Mouse (Mus musculus): ENCODE measurements around the gene Lipc. TPM values are rescaled to one million over a fixed set of nuclear protein-coding genes. Genes with fewer than 3 reads are reported as not detected.
A peak's percentile ranks its signal among the peaks of the same experiment; 100 is the strongest.

The Lipc gene
- total RNA-seq, 4 experiments from 2014 or later, result 0.26 to 0.36 (median 0.27) TPM; not detected in 1

DNA sequence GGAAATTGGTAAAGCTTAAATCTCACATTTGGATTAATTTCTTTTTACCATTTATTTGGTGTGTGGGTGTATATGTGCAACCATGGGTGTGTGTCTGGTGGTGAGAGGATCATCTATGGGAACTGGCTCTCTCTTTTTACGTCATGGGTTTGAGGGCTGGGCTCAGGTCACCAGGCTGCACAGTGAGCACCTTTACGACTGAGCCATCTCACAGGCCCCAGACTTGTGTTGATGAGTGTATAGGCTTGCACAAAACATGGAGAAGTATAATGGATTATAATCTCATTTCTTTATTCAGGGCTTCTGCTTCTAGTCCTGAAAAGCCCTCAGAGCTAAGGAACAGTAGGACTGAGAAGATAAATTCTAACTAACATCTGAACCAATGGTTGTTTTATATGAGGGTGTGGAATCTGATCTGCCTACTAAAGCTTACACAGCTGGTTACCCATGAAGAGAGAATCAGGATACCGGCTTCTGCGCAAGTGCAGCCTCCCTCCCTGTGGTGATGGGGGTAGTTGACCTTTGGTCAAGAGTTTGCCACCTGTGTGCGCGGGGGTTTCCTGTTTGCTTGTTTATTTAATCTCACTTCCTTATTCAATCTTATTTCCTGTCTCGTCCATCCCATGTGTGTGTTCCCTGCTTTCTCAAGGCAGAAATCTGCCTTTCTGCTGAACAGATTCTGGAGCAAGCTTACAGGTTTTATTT lies 122.1 kb downstream of the Lipc start:
- no peak for DNase-seq (ENCODE audit: low spot score in 2 of 2)

DNA sequence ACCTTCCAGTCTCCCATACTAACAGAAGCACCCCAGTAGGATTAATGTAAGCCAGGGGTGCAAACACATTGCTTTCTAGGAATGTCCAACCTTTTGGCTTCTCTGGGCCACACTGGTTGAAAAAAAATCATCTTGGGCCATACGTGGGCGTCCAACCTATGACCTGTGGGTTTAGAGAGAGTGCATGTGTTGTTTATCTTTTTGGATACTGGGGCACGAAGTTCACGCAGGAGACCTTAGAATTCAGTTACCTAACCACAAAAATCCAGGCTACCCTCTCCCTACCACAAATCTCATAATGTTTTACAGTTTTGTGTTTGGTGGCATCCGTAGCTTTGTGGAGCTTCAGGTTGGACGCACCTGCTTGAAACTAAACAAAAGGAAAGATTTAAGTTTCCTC lies 124.1 kb downstream of the Lipc start:
- no peak for DNase-seq (ENCODE audit: low spot score in 2 of 2)

DNA sequence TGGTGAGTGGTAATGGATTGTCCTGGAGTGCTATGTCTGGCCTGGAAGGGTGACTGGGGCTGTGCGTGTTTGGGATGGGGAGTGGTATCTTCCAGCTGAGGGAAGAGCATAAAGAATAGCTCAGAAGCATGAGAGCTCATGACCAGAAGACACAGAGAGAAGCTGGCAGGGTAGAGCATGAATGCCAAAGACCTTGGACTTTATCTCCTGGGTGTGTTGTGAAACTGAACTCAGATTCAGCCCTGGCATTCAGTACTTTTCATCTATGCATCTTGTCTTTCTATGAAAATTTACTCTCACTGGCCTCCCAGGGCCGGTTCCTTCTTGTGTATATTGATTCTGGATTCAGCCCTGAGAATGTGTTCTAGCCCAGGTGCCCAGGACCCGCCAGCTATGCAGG lies 127.9 kb downstream of the Lipc start:
- DNase-seq (ENCODE audit: low spot score in 2 of 2), result no peak

DNA sequence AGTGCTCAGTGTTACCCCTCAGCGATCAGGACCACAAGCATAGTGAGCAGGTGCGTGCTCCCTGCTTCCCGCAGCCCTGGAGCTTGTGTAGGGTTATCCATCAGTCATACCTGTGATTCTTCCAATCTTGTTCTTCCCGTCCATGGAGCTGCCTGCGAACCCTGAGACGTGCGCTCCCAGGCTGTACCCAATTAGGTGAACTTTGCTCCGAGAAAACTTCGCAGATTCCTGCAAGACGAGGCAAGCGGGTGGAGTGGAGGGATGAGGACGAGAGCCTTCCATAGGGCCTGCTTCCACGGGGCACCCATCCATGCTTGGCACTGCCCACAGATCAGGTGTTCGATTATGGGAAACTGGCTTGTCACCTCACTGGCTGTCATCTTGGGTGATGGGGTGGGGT lies 133.3 kb downstream of the Lipc start:
- no peak for DNase-seq (ENCODE audit: low spot score in 2 of 2)

DNA sequence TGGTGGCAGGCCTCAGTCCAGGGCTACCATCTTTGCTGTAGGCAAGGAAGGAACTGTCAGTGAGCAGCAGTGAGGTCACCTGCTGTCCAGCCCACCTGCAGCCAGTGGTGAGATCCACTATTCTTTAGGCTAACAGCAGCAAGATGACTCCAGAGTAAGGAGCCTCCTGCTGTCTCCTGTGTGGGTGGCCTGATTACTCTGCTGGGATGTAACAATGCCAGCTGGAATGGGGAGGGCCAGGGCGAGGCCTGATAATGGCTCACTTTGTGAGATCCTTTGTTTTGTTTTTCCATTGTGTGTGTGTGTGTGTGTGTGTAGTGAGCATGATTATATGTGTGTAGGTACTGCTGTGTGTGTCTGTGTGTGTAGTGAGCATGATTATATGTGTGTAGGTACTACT lies 134.6 kb downstream of the Lipc start:
- peak in 1 of 2 experiments; percentile 23 for DNase-seq (ENCODE audit: low spot score in 2 of 2)

DNA sequence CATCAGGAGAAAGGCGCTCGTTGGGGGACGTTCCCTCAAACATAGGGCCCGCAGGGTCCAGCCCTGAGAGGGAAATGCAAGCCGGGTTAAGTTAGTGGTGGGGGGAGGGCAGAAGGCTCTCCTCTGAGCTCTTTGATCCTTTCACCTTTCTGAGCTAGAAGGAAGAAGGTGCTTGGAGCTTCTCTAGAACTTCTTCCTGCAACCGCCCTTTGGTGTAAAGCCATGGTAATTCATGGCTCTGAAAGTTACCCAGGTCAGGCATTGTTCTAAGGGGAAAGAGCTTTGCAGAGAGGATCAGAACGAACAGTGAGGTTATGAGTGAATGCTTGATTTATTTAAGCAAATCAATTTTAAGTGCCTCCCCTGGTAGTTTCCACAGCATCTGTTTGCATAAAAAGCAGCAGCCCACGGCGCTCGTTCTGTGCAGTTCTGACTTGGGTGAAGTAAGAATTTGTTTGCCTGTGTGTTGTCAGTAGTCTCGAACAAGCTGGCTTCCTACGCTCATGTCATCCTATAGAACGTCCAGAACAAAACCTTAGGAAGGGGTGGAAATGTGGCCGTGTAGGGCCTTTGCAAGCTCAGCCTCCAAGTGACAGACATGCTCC lies 135.2 kb downstream of the Lipc start:
- peak; percentile 34 to 52 for DNase-seq (ENCODE audit: low spot score in 2 of 2)

DNA sequence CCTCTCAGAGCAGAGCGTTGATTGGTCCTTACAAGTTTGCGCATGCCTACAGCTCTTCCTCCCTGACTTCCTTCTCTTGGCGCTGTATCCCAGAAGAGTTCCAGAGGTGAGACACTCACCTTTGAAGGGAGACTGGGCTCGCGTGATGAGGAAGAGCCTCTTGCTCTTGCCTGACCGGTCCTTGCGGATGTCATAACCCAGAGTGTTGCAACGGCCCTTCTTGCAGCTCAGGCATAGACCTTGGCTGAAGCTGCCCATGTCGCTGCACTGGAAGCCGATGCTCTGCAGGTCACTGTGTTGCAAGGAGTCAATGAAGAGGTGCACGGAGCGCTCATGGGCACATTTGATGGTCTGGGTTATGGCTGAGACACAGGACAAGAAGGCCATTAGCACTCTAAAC lies 139.5 kb downstream of the Lipc start:
- no peak for DNase-seq (ENCODE audit: low spot score in 2 of 2)

DNA sequence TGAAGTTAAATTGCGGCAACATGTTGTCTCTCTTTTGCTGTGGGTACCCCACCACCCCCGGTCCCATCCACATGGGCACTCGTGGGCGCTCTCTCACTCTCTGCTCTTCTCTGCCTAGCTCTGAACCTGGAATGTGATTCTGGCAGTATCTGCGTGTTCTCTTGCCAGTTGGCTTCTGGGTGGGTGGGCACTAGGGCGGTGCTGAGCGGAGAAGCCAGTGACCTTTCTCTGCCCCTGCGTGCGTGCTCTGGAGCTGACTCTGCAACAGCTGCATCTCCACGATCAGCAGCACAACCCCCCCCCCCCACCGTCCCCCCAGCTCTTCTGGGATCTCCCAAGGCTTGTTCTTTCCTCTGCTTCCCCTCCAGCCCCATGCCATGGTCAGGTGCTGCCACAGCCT lies 144.3 kb downstream of the Lipc start:
- DNase-seq (ENCODE audit: low spot score in 2 of 2), result no peak

DNA sequence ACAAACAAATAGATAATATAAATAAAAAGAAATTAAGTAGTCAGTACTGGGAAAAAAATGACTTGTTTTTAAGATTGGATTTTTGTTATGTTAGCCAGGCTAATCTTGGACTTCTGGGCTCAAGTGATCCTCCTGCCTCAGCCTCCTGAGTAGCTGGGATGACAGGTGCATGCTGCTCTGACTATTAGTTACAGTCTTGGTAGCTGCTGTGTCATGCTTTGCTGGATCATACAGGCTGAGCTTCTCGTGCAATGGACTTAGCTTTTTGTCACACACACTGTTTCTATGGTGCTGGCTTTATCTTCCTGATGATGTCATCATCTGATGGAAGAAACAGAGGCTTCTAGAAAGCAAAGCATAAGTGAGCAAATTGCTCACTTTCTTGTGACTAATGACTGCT lies 146.0 kb downstream of the Lipc start:
- DNase-seq (ENCODE audit: low spot score in 2 of 2), result no peak

DNA sequence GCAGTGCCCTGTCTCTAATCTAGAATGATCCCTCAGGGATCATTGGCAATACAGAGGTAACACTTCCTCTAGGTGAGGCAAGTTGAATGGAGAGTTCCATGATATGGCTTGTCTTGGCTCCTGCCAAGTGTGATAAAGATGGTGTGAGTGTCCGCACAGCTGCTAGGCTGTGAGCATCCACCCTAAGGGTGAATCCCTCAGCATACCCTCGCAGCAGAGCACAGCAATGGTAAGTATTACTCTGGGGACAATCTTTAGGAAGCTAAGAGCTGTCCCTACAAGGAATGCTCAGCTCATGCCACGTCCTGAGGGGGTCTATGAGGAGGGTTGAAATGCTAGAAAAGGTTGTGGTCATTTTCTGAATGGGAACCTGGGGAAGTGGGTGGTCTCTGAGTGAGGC lies 149.2 kb downstream of the Lipc start:
- no peak for DNase-seq (ENCODE audit: low spot score in 2 of 2)

DNA sequence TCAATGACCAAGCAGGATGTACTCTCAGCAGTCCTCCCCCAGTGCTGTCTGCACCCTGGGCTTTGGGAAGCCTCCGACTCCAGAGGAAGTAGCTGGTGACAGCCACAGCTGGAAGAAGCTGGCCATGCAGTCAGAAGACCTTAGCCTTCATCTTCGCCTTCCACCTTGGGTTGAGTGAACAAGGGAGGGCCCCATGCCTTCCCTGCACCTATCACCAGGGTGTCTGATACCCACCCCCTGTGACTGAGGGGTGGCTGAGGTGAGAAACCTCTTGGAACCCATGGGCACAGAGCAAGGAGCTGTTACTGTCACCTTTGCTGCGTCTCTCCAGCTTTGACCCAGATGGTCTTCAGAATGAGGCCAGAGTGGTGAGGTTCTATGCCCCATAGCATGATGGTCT lies 150.3 kb downstream of the Lipc start:
- no peak for DNase-seq (ENCODE audit: low spot score in 2 of 2)

DNA sequence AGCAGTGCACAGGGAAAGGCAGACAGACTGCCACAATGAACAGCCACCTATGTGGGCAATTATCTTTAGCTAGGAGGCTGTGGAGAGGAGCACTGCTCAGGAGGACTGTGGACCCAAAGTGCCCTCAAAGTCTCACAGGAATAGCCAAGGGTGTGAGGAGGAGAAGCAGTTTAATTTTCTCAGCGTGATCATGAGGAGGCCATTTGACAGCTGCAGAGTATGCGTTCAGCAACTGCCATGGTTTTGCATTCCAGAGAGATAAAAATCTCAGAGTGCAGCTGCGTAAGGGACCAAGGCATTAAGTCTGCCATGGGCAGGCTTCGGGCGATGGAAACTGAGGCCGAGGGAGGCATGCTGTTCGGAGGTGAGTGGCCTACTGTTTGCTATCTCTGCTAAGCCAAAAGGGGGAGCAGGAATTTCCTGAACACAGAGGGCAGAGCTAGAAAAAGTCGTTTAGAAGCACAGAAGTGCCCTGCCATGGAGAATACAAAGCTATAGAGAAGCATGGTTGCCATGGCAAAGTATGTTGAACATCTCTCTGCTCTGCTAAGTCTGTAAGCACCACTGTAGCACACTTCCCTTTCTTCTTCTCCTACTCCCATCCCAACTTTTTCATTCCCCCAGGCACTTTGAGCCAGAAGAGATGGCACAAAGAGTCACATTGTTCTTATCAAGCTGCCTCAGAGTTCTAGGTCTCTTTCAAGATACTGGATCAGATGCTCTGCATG lies 151.3 kb downstream of the Lipc start:
- DNase-seq (ENCODE audit: low spot score in 2 of 2), result no peak

DNA sequence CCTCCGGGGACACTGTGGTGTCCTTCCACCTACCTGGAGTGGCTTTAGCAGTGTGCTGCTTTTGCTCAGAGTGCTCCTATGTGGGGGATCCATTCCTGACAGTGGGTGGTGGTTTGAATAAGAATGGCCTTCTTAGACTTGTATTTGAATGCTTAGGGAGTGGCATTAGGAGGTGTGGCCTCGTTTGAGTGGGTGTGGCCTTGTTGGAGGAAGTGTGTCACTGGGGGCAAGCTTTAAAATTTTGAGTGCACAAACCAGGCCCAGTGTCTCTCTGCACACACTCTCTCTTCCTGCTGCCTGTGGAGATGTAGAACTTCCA lies 156.6 kb downstream of the Lipc start:
- DNase-seq (ENCODE audit: low spot score in 2 of 2), result no peak

DNA sequence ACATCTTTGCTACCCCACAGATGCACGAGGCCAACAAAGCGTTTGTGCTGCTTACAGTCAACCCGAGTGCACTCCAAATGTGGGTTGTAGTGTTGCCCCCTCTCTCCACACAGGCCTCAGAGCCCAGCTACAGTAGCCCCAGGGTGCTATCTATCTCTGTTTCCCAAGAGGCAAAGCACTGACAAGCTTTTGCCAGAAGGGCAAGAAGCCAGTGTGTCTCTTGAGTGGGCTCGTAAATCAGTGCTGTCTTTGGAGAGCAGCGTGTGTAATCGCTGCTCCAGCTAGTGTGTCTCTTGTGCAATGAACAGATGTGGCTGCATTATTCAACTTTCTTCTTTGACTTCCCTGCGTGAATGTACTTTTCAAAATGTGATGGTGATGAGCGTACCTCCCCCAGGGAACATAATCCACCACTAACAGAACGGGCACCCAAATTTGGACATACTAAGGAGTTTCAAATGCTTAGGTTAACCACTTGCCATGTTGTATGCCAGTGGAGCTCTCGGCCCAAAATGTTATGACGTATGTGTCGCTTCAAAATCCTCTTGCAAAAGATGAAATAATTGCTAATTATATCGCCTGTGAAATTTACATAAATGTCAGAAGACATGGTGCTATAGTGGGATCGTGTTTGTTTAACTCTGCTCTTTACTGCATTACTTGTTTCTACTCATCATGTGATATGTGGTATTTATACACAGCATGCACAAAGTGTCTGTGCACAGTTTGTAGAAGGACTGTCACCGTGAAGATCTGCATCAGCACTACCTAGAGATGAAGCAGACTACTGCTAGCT lies 157.2 kb downstream of the Lipc start:
- DNase-seq (ENCODE audit: low spot score in 2 of 2), result no peak

DNA sequence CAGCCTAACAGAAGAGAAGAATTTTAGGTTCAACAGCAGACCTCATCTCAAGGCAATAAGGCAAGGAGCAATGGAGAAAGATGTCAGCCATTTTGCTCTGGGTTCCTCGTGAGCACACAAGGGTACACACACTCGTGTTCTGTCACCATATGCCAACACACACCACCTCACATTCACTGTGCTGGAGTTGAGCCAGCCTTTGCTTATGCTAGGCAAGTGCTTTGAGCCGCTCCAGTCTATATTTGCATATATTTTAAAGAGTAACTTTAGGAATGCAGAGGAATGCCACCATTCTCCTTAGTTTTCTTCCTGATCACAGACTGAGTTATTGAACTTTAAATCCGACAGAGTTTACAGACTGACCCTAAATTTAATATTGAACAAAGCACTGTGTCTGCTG lies 161.4 kb downstream of the Lipc start:
- DNase-seq (ENCODE audit: low spot score in 2 of 2), result no peak

DNA sequence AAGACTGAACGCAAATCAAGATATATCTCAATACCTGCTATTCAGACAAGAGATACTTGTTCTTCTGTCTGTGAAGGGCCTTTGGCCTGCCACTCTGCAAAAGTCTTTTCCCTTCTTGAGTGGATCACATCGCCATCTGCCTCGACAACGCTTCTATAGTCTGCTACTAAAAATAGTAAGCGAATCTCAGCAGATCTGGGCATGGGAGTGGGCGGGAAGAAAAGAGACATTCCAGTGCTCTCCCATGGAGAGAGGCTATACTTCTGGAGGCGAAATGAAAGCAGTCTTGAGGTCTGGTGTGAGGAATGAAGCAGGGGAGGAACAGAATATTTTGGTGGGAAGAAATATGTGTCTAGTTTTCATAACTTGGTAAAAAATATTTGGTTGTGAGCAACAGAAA lies 163.3 kb downstream of the Lipc start:
- DNase-seq (ENCODE audit: low spot score in 2 of 2), result no peak

DNA sequence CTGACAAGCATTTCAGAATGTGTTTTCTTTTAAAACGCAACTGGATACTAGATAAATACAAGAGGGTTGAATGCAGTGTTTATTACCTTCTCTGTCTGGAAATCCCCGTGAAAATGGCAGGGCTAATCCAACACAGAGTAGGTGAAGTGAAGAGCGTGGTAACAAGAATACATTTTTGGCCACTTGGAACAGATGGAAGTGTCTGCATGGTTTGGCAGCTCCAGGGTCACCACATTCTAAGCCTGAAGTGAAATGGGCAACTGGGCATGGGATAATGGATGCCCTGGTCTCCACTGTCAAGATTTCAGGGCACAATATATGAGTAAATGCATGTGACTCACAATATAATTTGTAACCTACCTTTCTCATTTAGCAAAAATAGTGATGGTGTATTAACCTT lies 169.8 kb downstream of the Lipc start:
- no peak for DNase-seq (ENCODE audit: low spot score in 2 of 2)

DNA sequence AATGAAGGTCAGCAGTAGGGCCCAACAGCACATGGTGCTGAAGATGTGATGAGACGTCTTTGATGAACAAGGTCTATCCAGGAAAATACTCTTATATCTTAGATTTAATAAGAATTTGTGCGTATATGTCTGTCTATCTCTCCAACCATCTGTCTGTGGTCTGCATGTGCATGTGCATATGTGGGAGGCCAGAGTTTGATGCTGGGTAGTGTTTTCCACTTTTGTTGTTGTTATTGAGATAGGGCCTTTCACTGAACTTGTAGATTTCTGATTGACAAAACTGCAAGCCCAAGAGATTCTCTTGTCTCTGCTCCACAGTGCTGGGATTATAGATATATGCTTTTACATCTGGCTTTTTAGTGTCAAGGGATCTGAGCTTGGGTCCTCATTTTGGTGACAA lies 176.5 kb downstream of the Lipc start:
- DNase-seq (ENCODE audit: low spot score in 2 of 2), result no peak

DNA sequence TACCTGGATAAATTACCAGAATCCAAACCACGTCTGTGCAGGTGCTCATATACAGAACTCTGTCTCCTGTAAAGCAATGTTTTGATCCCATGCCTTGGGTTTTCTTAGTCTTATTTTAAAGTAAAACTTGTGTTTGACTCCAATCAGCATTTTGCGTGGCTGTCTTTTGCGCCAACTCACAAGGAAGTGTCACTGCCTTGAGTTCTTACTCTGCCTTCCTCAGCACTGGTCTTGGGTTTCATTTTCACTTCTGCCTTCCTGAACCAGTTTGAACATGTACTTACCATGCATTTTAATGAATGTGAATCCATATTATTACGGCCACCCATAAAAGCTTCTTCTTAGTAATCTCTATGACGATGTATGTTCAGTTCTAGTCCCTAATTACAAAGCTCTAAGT lies 191.1 kb downstream of the Lipc start:
- DNase-seq (ENCODE audit: low spot score in 2 of 2), result no peak

DNA sequence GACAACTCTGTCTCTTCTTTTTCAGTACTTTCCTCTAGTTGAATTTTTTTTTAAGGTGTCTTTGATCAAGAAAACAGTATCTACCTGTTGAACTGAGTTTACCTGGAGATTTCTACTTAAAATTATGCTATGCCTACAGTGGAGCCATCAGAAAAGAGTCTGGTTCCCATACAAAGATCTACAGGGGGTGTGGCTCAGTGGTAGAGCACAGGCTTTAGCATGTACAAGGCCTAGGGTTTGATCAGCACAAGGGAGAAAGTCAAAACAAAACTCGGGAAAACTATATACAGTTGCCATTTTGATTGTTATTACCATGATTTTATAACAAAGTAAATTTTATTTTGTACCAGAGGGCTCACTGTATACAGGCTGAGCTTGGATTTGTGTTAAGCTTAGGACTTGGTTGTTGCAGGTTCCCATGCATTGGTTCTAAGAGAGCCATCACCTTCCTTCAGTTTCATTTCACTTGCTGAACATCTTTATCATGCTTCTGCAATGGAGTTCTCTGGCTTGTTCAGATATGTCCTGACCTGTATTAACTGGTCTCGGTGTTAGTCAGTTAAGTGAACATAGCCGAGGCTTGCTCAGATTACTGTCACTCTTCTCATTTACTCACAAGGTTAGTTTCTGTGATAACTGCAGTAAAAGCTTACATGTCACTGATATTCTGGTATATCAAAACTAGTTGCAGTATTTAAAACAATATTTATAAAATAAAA lies 200.4 kb downstream of the Lipc start:
- DNase-seq (ENCODE audit: low spot score in 2 of 2), result no peak

Measured in layer of hippocampus, adult 8-10 months (tissue).